Mouse (Mus musculus): ENCODE measurements around the gene Pip5k1b. TPM values are rescaled to one million over a fixed set of nuclear protein-coding genes. Genes with fewer than 3 reads are reported as not detected.
A peak's percentile ranks its signal among the peaks of the same experiment; 100 is the strongest.

The Pip5k1b gene
- polyA plus RNA-seq, 1 experiment from 2014 or later: 3.4 TPM

DNA sequence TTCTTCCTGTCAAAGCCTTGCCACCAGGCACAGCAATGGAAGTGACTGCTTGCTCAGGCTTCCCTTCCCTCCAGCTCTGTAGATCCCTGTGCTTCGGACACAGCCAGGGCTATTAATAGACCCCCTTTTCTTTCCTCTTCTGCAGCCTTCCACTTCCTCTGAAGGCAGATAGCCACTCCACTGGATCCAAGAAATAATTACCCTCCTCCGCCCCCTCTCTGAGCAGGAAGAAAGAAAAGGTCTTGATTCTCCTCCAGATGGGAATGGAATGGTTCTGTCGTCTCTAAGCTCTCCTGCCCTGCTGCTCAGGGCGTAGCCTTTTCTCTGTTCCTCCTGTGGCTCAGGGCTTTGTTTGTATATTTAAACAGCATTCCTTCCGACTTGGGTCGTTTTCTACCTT, 303.8 kb downstream of the Pip5k1b start:
- Histone ChIP-seq H3K4me1 (peaks cover 29% of the 10 kb centered on the region), H3K4me2 (peak overlapping the region; percentile 33), H3K27ac (peak overlapping the region; percentile 85), H3K9ac (no peak overlapping the region), H3K4me3 (no peak overlapping the region), H3K36me3 (no peaks in the 10 kb centered on the region), H3K9me3 (no peaks in the 10 kb centered on the region), H3K27me3 (no peaks in the 10 kb centered on the region)
- WGBS: 7% methylated on average over 6 of the region's 6 CpGs
- ATAC-seq (ENCODE audit: borderline replicate concordance, extremely low read depth, low FRiP score, low TSS enrichment): peak; percentile 76

Other genes with a start within 250 kb of the Pip5k1b start
- 40.4 and 42.7 TPM in 2 replicates for gene Fam122a, start 78.5 kb downstream of the Pip5k1b start, polyA plus RNA-seq (2015; fragmentation: Nextera tagmentation; extraction: Ambion mirVana)
- gene Tmem252, start 118.1 kb upstream of the Pip5k1b start, polyA plus RNA-seq (2015; fragmentation: Nextera tagmentation; extraction: Ambion mirVana): 3.0 and 3.3 TPM in 2 replicates